Mouse (Mus musculus) G1E-ER4 (cell line): ENCODE results near the gene Acox3. TPM values are rescaled to one million over a fixed set of nuclear protein-coding genes. Genes with fewer than 3 reads are reported as not detected.

Source experiments
- GATA1 ChIP-seq: IDR thresholded peaks from one replicate; pipeline ENCODE4 v1.8.0; 2012; ENCODE audit warnings: low read length, inconsistent platforms
- polyA plus RNA-seq: library from polyadenylated mRNA; stranded (reverse); fragments of >175 nt; gene quantifications from 2 replicates; pipeline ENCODE4 v1.2.3, GENCODE M21; 2012

Acox3 gene
- polyA plus RNA-seq, 1 experiment = 4.3 TPM

DNA sequence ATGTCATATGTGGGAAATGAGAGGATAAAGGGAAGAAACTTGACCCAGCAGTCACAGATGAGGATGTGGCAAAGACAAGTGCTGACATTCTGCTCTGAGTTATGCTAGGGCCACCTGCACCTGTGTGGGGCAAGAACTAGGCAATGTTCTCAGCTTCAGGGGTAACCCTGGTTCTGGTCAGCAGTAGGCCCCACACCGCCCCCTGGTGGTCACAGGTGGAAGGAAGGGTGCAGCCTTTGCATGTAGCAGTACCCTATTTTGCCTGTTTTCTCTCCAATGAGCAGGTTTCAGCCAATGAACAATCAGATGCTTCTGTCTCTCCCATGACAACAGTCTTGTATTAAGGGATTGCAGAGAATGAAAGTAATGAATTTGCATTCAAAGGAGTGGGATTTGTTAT is 19.4 kb upstream of the Acox3 start:
- no peak for TF ChIP-seq GATA1

DNA sequence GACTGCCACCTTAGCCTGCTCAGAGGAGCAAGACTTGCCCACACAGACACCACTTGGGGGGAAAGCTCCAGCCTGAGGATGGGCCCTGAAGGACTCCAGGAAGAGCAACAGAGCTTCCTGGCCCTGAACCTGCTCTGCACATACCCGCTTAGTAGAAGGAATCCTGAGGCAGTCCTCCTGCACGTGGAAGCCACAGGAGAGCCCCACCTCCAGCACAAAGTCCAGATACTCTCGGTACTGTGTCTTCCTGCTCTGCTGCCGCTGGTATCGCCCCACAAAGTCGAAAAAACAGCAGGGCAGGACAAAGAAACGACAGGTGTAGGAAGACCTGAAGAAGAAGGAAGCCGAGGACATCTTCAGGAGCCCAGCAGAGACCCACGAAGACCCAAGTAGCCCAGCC is 17.6 kb upstream of the Acox3 start:
- no peak for TF ChIP-seq GATA1

DNA sequence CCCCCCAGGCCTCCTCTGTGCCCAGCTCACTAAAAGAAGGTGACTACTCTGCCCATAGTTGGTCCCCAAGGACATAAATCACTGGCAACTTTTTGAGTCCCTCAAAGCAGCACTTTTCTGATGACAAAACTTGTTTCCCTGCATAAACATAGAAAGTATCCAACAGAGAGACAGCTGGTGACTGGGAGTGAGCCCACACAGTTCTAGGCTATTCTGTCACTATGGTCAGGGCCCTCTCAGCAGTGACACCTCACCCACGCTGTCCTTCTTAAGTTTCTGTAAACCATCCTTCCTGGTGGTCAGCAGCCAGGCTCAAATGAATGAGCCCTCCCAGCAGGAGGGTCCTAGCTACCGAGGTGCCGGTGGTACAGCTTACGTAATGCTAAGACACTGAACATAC is 16.2 kb upstream of the Acox3 start:
- TF ChIP-seq GATA1 = no peak

DNA sequence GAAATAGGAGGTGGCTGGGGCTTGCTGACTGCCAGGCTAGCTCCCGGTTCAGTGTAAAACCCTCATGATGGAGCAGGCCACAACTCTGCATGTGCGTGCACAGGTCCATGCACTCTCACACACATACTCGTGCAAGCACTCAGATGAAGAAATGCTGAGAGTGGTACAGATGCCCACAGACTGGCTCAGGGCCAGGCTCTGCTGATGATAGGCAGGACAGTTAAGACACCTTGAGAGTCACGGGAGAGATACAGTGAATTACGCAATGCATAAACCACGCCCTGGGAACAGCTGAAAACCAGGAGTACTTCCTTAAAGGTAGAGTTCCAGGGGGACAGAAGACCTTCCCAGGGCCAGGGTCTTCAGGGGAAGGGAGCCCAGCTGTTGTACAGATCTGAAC is 11.3 kb upstream of the Acox3 start:
- no peak for TF ChIP-seq GATA1

DNA sequence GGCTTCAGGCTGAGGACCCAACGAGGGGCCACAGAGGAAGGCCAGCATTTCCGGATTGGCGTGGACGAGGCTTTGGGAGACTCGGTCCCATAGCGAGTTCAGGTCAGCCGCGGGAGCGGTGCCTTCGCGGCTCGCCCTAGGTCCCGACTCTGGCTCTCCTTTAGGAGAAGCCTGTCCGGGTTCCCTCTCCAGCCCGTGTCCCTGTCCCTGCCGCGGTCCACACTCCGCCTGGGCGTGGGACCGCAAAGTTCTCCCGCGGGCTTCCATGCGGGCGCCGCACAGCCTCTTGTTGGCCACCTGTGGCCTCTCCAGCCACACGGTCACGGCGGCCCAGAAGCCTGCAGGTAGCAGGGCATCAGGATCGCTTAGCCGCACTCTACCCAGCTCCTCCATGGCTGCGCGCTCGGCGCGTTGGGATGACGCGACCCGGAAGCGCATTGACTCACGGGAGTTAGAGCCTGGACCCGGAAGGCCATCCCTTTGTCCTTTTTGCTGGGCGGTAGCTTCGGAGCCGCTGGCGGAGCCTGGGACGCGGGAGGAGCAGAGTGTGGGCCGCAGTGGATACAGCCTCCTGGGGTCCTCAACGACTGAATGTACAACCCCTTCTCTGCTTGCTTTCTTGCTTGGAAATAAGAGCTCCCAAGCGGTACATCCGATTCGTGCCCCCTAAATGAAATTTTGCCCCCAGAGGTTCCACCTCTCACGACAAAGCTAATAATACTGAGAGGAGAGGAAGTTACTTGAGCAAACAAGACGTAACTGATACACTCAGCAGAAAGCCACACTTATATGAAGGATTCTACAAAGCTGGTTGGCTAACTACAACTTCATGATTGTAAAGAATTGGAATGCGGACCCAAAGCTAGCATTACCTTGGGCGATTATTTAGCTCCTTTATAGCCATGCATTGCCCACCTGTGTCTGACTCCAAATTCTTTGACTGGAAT is 7.9 kb upstream of the Acox3 start, which contains the start of gene Trmt44:
Gene Trmt44, minus strand, starts transcription at position 418 of the 947 bp plus-strand sequence.
- TF ChIP-seq GATA1 = no peak

DNA sequence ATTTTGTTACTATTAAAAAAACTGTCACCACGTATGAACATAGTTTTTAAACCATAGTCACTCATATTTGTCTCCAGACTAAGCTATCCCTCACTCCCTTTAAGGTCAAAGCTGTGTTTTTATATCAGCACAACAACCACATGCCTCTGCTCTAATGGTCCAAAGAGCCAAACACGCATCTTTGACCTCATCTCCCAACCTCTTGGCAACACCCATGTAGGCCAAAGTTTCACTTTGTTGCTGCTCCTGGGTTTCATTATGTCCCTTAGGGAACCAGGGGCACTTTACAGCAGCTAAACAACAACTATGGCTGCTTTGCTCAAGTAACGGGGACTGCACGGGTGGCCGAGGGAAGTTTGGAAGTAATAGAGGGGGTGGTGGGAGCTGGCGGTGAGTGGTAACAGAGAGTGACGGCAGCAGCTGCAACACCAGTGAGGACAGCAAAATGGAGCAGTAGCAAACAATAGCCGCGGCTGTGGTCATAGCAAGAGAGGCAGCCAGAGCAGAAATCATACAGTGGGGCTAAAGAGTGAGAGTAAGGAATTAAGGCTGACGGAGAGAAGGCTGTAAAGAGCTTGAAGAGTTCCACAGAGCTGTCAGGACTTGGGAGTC is 6.3 kb upstream of the Acox3 start:
- no peak for TF ChIP-seq GATA1

DNA sequence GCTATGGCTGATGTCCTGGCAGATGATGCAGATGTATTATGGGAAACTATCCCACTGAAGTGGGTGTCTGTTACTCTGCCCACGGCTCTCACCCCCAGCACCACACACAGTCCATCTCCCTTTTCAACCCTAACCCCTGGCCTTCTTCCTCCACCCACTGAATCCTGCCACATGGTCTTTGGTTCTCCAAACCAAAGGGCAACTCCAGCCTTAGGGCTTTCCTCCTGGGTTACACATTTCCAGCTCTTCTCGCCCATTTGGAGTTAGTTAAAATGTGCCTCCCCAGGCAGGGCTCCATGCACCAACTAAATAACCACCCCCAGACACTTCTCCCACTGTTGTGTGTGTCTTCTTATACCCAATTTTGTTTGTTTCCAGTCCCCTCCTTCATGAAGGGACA is 4.4 kb upstream of the Acox3 start:
- no peak for TF ChIP-seq GATA1

DNA sequence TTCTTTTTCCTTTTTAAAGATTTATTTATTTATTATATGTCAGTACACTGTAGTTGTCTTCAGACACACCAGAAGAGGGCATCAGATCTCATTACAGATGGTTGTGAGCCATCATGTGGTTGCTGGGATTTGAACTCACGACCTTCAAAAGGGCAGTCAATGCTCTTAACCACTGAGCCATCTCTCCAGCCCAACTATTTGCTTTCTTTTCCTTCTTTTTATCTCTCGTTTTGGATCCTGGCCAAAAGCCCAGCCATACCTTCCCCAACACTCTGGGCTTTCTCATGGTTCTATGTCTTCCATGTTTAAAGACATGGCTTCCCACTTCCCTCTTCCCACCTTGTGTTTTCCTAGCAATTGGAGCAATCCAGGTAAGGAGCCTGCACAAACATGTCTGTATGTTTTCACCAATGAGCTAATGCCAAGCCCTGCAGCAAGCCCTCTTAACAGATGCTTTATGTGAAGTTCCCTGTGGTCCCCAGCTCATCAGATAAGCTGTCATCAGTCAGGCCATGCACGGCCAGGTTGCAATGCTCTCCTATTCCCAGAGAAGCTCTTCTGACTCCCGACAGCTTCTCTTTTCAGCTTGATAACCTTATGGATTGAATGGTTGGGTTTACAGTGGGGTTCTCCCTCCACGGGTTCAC is 3.5 kb upstream of the Acox3 start:
- TF ChIP-seq GATA1 = no peak

DNA sequence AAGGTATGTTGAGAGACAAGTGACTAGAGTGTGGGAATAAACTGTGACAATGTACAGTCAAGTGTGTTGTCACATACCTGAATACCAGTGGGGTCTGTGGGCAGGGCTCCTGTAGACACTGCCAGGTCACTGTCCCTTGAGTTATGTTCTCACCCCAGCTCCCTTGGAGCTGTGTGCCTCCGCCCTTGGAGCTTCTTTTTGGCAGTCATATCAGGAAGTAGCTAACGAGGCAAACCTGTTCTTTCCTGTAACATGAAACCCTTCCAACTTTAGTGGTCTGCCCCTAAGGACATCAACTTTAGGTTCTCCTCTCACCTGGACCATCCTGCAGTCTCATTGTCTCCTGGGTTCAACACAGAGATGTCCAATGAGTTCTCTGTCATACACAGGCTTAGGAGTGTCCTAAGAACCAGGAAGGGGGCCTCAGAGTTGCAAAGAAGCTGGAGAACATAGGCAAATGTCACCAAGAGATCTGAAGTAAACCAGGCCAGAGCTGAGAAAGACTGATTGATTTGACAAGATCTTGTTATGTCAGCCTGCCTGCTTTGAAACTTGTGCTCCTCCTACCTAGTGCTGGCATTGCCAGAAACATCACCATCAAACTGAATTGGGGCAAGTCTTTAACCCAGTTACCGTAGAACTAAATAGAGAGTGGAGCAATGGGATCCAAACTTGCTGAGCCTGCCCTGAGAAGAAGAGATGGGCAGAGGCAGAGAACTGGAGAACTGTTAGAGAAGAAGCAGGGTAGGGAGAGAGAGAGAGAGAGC is 2.5 kb upstream of the Acox3 start:
- no peak for TF ChIP-seq GATA1

DNA sequence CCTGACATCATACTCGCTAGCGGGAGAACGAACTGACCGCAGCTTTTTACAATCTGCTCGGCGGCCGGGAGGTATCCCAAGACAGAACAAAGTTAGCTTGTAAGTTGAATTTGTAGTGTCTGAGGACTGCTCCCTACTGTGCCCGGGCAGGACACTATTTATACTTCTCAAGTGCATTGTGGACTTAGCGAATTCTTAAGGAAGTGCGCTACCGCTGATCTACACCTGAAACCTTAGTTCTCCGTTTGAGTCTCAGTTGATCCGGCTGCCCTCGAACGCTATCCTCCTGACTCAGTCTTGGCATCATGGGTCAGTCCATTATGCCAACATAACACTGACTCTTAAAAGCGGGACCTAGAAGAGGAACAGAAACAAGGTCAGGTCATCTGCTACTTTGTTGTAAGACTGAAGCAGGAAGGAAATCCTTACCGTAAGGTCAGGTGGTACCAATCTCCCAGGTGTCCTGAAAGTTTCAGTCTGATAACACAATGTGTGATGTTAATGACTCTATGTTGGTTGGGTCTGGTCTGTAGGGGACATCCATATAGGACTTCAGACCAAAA is 462 bp downstream of the Acox3 start:
- no peak for TF ChIP-seq GATA1

DNA sequence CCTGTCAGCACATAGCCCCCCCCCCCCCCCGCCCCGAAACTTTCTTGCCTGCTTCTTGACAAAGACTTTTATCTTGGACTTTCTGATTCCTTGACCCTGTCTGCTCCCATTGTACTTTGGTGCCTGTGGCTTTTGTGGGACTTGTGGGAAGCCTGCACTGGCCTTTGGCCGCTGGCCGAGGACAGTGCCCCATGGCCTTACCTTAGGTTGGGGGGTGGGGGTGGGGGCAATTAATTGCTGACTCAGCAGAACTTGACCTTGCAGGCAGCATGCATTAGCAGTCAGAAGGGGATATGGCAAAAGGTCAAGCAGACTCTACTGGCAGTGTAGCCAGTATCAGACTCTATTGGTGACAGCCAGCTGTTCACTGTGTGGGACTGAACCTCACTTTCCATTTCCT is 8.7 kb downstream of the Acox3 start:
- TF ChIP-seq GATA1 = no peak

DNA sequence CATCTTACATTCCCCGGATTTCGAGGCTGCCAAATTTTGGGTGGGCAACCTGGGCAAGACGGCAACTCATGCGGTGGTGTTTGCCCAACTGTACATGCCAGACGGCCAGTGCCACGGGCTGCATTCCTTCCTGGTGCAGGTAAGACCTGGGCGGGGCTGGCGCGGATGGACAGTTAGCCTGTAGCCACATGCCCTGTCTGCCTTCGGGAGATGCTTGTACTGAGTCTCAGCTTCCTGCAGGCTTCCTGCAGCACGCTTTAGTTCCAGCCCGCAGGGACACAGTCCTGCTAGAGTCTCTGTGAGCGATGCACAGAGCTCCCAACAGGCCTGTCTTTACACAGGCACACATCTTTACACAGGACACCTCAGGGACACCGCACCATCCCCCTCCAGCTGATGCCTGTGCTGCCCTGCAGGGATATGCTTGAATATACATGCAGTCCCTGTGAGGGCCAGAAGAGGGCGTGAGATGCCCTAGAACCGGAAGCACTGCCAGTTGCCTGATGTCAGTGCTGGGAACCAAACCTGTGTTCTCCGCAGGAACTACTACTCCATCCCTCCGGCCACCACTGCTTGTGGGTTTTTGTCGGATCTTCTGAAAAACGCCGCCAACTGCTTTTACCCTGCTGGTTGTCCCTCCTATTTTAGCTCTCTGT is 9.4 kb downstream of the Acox3 start:
- TF ChIP-seq GATA1 = no peak

DNA sequence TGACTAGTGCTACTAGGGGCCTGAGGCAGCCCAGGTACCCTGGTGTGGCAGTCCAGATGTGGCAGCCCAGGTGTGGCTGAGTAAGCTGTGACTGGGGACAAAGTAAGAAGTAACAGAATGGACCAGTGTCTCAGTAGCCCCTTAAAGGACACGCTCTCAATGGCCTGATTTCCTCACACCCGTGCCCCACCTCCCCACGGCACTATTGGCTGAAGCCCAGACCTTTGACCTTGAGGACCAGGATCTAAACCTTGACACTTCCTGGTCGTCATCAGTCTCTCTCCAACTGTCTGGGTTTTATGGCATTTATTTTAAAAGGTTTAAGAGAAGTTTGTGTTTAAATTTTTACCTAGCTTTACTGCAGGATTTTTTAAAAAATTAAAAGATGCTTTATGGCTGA is 10.0 kb downstream of the Acox3 start:
- no peak for TF ChIP-seq GATA1

DNA sequence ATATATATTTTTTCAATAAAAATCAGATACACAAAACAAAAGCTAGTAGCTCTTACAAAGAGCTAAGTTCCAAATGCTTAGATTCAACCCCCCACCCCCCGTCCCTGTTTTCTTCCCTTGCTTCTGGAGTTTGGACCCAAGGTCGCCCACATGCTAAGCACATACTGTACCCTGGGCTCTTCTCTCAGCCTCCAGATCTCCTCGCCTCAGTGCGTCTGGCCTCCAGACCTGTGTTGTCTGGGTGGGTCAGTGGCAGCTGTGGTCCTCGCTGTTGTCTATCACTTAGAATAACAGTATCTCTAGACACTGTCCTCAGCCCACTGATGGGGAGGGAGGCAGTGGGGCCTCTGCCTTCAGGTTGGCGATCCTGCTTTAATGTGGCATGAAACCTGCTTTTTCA is 10.4 kb downstream of the Acox3 start:
- TF ChIP-seq GATA1 = no peak

DNA sequence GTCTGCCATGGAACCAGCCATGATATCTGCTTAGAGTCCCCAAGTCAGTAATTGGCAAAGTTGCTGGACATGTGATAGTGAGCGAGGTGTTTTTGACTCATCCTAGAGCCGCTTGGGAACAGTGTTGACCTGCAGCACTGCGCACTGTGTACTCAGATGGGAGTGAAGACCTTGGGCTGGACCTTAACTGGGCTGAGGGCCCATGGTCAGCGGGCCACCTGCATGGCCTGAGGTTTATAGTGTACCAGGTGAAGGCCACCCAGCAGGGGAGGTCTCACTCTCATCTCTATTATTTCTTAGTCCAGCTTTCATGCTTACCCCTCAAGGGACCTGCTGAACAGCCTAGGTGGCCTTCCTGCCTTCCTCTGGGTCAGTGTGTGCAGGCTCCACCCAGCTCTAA is 11.9 kb downstream of the Acox3 start:
- no peak for TF ChIP-seq GATA1

DNA sequence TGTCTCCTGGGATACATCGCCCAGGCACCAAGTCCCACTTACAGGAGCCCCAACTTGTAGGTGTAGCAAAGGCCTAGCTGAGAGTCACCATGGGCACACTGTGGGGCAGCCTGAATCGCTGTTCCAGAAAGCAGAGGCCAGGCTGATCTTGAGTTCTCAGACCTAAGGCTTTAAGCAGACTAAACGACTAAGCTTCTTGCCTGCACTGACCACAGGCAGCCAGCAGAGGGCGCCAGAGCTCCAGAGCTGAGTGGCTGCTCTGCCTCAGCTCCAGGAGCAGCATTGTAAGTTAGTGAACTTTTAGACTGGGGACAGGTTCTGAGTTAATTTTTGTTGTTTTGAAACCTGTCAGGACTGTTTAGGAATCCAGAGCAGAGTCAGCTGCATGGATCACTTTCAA is 12.9 kb downstream of the Acox3 start:
- no peak for TF ChIP-seq GATA1
